Mouse (Mus musculus): ENCODE data around the gene Trim31.
A peak's percentile ranks its signal among the peaks of the same experiment; 100 is the strongest.

Trim31 gene

GRCm38 (mm10) chr17:36896583-36896982 lies 1.3 kb upstream of the Trim31 start:
- no peak for DNase-seq (ENCODE audit: low spot score)

DNA sequence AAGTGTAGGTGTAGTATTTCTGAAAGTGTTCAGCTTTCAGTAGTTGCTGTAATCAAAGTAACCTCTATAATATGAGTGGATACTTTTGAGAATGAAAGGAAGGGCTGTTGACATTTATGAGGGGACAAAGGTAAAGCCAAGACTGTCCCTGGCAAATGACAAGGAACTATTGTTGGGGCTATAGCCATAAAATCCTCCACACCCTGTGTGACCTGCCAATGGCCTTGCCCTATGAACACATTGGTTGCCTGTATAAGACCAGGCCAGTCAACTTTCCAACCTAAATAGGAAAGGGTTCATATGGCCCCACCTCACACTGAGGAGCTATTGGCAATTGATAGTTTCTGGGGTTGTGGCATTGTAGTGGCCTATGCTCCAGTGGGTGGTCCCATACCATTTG lies 853 bp upstream of the Trim31 start:
- DNase-seq (ENCODE audit: low spot score), result no peak

- DNase-seq (ENCODE audit: low spot score), result no peak
Measured at GRCm38 (mm10) chr17:36899376-36899775, 1.5 kb downstream of the Trim31 start.

- DNase-seq (ENCODE audit: low spot score), result no peak
Measured at GRCm38 (mm10) chr17:36900001-36900400, 2.1 kb downstream of the Trim31 start.

GRCm38 (mm10) chr17:36900691-36901090 lies 2.8 kb downstream of the Trim31 start:
- no peak for DNase-seq (ENCODE audit: low spot score)

GRCm38 (mm10) chr17:36903651-36904050 lies 5.7 kb downstream of the Trim31 start:
- DNase-seq (ENCODE audit: low spot score), result no peak

DNA sequence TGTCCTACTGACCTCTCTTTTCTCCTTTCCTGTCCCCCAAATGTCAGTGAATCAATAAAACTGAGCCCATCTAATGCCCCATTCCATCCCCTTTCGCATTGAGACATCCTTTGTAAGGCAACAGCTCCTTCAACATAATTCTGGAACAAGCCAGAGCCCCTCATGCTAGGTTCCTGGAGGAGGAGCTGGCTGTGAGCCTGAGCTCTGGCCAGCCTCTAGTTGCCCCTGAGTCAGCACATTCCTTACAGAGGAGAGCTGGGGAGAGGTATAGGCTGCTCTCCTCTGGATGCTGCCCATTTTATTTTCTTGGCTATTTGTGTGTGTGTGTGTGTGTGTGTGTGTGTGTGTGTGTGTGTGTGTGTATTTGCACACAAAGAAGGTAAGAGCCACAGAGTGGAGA lies 10.3 kb downstream of the Trim31 start:
- no peak for DNase-seq (ENCODE audit: low spot score)

GRCm38 (mm10) chr17:36909802-36910201 lies 11.9 kb downstream of the Trim31 start:
- no peak for DNase-seq (ENCODE audit: low spot score)

- no peak for DNase-seq (ENCODE audit: low spot score)
Measured at GRCm38 (mm10) chr17:36912031-36912430, 14.1 kb downstream of the Trim31 start.

DNA sequence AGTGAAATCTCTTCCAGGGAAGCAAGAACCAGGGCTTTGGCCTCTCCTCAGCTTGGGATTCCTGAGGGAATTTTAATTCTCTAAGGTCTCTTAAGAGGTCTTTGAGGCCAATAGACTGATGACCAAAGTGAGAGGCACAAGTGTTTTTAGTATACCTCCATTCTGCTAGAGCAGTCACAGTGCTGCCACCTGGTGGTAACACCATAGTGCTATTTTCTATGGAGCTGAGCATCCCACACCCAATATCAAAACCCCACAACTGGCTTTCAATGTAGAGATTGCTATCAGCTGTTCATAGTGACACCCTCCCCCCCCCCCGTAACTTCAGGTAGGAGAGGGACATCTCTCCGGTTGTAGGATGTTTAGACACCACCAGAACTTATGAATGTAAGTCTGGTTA lies 16.2 kb downstream of the Trim31 start:
- DNase-seq (ENCODE audit: low spot score), result peak; percentile 48

- peak; percentile 32 for DNase-seq (ENCODE audit: low spot score)
Measured at GRCm38 (mm10) chr17:36915076-36915475, 17.2 kb downstream of the Trim31 start.

GRCm38 (mm10) chr17:36920239-36920638 lies 22.3 kb downstream of the Trim31 start:
- no peak for DNase-seq (ENCODE audit: low spot score)

DNA sequence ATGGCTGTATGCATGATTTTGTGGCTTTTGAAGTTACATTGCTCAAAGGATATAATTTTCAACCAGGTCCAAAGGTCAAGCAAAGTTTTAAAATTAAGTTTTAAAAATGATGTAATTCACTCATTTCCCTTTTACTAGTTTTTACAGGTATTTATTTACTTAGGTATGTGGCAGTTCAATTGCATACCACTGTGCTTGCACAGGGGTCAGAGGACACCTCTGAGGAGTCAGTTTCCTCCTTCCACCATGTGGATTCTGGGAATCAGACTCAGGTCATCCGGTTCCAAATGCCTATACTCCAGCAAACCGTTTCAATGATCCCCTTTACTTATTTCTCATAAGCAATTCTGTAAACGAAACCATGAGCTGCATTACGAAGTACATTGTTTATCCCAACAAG lies 24.8 kb downstream of the Trim31 start:
- DNase-seq (ENCODE audit: low spot score), result no peak

- DNase-seq (ENCODE audit: low spot score), result no peak
Measured at GRCm38 (mm10) chr17:36923491-36923890, 25.6 kb downstream of the Trim31 start.

- DNase-seq (ENCODE audit: low spot score), result no peak
Measured at GRCm38 (mm10) chr17:36927496-36928120, 29.7 kb downstream of the Trim31 start.

DNA sequence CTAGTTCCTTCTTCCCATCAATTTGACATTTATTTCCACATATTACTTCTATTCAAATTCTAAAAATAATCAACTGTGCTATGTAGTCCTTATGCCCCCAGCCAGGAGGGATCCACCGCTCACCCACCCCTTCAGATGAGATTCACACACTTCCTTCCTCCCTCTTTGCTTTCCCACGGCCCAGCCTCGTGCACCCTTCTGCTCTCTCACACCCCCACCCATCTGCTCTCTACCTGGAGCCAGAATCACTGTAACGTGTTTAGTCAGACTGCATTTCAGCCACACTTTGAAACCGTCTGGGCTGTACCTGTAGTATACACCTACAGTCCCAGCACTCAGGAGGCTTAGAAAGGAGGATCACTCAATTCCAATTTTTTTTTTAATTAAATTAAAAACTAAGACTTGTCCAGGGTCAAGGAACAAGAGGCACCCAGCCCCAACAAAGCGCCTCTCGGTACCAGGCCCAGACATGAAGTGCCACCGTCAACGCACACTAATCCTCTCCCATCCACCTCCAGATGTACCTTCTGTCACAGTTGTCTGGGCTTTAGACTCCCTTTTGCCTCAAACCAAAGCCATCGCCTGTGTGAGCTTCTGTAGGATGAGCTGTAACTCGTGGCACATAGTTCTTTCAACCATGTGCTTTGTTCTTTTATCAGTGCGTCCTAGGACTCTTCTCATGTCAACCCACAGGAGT lies 31.5 kb downstream of the Trim31 start:
- DNase-seq (ENCODE audit: low spot score), result no peak

DNA sequence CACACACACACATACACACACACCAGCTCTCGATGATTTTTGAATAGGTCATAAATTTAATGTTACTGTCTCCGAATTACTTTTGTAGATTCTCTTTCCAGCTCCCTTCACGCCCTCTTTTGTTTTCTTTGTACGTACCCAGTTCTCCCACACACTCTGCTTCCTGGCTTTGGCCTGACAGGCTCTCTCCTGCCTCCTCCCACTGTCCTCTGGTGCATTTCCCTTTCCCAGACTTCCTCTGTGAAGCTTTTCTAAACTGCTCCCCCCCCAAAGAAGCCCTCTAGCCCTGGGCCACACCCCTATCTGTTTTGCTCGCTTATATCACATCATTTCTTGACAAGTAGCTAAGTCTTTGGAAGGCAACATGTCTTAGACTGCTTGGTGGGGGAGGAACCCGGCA lies 32.3 kb downstream of the Trim31 start:
- DNase-seq (ENCODE audit: low spot score), result peak; percentile 49

DNA sequence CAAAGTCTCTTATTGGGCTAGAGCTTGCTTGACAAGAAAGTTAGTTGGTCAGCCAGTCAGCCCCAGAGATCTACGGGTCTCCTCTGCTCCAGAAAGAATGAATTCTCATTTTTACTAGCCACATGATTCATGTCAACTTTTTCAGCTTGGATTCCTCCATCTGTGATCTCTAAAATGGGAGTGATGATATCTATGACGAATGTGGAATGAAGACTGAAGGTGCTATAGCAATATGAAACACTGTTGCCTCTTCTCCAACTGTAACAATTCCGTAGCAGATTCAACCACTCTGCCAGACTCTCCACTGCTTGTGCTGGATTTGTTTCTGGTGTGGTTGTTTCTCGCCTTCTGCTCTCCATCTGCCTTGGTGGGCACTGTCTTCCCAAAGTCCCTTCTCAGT lies 33.2 kb downstream of the Trim31 start:
- no peak for DNase-seq (ENCODE audit: low spot score)

GRCm38 (mm10) chr17:36931806-36932205 lies 33.9 kb downstream of the Trim31 start:
- DNase-seq (ENCODE audit: low spot score), result no peak

DNA sequence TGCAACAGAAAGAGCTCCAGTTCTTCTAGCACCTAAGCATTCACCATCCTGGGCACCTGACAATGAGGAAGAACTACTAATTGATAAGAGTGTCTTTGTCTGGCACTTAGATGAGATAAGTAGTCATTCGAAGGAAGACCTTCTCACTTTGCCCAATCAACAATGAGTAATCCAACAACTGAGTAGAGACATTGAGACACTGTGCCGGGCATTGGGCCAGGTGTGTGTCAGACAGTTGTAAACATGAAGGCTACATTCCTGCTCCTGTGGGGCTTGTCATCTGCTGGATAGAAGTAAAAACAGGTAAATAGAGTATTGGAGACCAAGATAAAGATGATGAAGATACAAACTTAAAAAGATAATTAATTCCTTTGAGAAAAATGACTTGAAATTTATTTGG lies 40.1 kb downstream of the Trim31 start:
- no peak for DNase-seq (ENCODE audit: low spot score)

DNA sequence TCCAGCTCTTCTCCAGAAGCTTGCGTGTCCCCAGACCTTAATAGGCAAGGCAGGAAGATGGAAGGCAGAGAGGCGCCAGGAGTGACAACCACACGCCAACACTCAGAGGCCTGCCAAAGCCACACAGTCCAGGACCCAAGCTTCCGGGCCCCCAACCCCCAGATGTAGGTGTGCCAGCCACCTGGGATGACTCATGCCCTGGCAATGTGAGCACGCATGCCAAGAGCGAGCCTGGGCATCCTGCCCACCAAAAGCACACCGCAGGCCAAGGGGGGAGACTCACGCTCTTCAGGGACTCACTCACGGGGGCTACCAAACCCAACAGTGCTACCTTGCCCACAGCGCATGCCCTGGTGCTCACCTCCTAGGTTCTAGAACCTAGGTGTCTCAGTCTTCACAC lies 44.5 kb downstream of the Trim31 start:
- no peak for DNase-seq (ENCODE audit: low spot score)

- no peak for DNase-seq (ENCODE audit: low spot score)
Measured at GRCm38 (mm10) chr17:36942791-36943471, 45.0 kb downstream of the Trim31 start, which contains the start of gene Rnf39. Gene Rnf39 (plus strand): TSS chr17:36942918.

DNA sequence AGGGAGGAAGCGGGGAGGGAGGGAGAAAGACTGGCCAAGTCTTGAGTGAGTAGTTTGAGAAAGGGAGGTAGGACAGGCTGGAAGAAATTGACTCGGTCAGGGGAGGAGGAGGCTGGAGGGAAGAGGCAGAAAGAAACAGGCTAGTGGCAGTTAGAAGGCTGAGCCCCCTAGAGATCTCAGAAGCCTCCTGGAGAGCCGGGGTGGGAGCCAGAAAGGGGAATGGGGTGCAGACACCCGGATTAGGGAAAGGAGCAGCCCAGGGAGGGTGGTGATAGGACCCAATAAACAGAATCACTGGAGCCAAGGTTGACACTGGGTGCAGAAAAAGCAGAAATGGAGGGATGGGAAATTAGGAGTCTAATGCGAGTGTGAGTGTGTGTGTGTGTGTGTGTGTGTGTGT lies 45.8 kb downstream of the Trim31 start:
- no peak for DNase-seq (ENCODE audit: low spot score)

Measured in testis, postnatal 14 days (tissue).